Mouse (Mus musculus) heart, embryonic 15.5 days (tissue): ENCODE measurements around the gene Swt1. TPM values are rescaled to one million over a fixed set of nuclear protein-coding genes. Genes with fewer than 3 reads are reported as not detected.

Experiments used
- ATAC-seq: fragments of 200-750 bp; cut with Nextera tagmentation; replicated peaks from 2 replicates; pipeline ENCODE4 v1.8.0; 2017; ENCODE audit warnings: low read depth, moderate TSS enrichment; ENCODE audit not compliant: insufficient number of reproducible peaks, insufficient read depth, low FRiP score
- H3K27ac ChIP-seq: fragments of 300-500 bp; sonication (generic); 2 replicates; pipeline ENCODE4 v1.5.1; 2015; ENCODE audit warnings: mild to moderate bottlenecking, inconsistent platforms
- H3K27me3 ChIP-seq: fragments of 300-500 bp; sonication (generic); 2 replicates; pipeline ENCODE4 v1.6.1; 2015; ENCODE audit warnings: inconsistent platforms
- H3K36me3 ChIP-seq: fragments of 300-500 bp; sonication (generic); 2 replicates; pipeline ENCODE4 v1.6.1; 2015; ENCODE audit warnings: mild to moderate bottlenecking, inconsistent platforms
- H3K4me1 ChIP-seq: fragments of 300-500 bp; sonication (generic); replicated peaks from 2 replicates; pipeline ENCODE4 v1.6.1; 2015; ENCODE audit warnings: inconsistent platforms
- H3K4me2 ChIP-seq: fragments of 300-500 bp; sonication (generic); 2 replicates; pipeline ENCODE4 v1.6.1; 2015; ENCODE audit warnings: inconsistent platforms, mild to moderate bottlenecking, moderate library complexity
- H3K4me3 ChIP-seq: fragments of 300-500 bp; sonication (generic); 2 replicates; pipeline ENCODE4 v1.5.1; 2015; ENCODE audit warnings: mild to moderate bottlenecking, inconsistent platforms
- H3K9ac ChIP-seq: fragments of 300-500 bp; sonication (generic); 2 replicates; pipeline ENCODE4 v1.6.1; 2015; ENCODE audit warnings: mild to moderate bottlenecking, inconsistent platforms
- H3K9me3 ChIP-seq: fragments of 300-500 bp; sonication (generic); replicated peaks from 2 replicates; pipeline ENCODE4 v1.6.1; 2016; ENCODE audit warnings: inconsistent platforms
- WGBS: fragments of 180-500 bp; shearing (Covaris S2); methylation state at CpG from one replicate; pipeline ENCODE4 v1.1.7; 2015; ENCODE audit warnings: mixed read lengths; 5-methylcytosine and 5-hydroxymethylcytosine counted together
- polyA plus RNA-seq: library from polyadenylated mRNA; unstranded; fragments of >200 nt; fragmentation: Nextera tagmentation; extraction: Ambion mirVana; gene quantifications from 2 replicates; pipeline ENCODE4 v1.2.1, GENCODE M21; 2015

The Swt1 gene
- polyA plus RNA-seq, 1 experiment from 2014 or later = 16.9 TPM

GRCm38 (mm10) chr1:151429316-151429715, 1.1 kb upstream of the Swt1 start:
- no peaks in the 10 kb centered on the region for H3K27me3 ChIP-seq
- peak overlapping the region; percentile 82 for H3K9ac ChIP-seq
- peak overlapping the region; percentile 62 for H3K4me2 ChIP-seq
- H3K4me1 ChIP-seq = peaks cover 16% of the 10 kb centered on the region
- no peak for ATAC-seq
- peaks cover 6% of the 10 kb centered on the region for H3K36me3 ChIP-seq
- H3K27ac ChIP-seq = peak overlapping the region; percentile 94
- no peaks in the 10 kb centered on the region for H3K9me3 ChIP-seq
- peak overlapping the region; percentile 65 for H3K4me3 ChIP-seq
- WGBS = 27% methylated on average over 9 of the region's 9 CpGs

GRCm38 (mm10) chr1:151427888-151428262, 380 bp downstream of the Swt1 start:
- Histone ChIP-seq H3K9ac (peak overlapping the region; percentile 76), H3K9me3 (no peaks in the 10 kb centered on the region), H3K36me3 (0 out of 2 replicates have a peak, but pooled peaks cover 2% of the 10 kb centered on the region), H3K27me3 (no peaks in the 10 kb centered on the region), H3K27ac (peak overlapping the region; percentile 82), H3K4me2 (peak overlapping the region; percentile 61), H3K4me3 (peak overlapping the region; percentile 65), H3K4me1 (peaks cover 16% of the 10 kb centered on the region)
- peak; percentile 47 for ATAC-seq
- 0% methylated on average over 26 of the region's 26 CpGs for WGBS

- Histone ChIP-seq H3K36me3 (0 out of 2 replicates have a peak, but pooled peaks cover 2% of the 10 kb centered on the region), H3K4me1 (peaks cover 16% of the 10 kb centered on the region), H3K4me2 (peak overlapping the region; percentile 61), H3K9me3 (no peaks in the 10 kb centered on the region), H3K27ac (0 out of 2 replicates have a peak overlapping the region, but pooled peaks have one; percentile 13), H3K4me3 (peak overlapping the region; percentile 65), H3K9ac (peak overlapping the region; percentile 76), H3K27me3 (no peaks in the 10 kb centered on the region)
- no peak for ATAC-seq
- 8% methylated on average over 7 of the region's 7 CpGs for WGBS
Observed at GRCm38 (mm10) chr1:151426947-151427600, 1.2 kb downstream of the Swt1 start.

GRCm38 (mm10) chr1:151422178-151422577, 6.1 kb downstream of the Swt1 start:
- WGBS = 58% methylated on average over 3 of the region's 3 CpGs
- H3K4me3 ChIP-seq = no peak overlapping the region
- ATAC-seq = no peak

DNA sequence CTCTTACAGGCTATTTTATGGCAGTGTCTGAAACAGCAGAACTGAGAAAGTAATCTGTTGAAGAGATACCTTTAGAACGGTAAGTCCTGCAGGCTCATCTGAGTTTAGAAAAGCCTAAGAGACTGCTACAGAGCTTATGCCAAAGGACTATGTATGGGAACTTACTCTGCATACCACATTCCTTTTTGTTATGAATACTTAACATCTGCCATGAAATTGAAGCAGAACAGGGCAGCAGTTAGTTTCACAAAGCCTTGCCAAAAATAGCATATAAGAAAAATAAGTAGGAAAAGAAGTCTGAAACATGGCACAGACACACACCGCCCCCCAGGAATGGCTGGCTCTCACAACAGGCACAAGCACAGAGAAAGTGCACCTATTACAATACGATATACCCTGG, 18.4 kb downstream of the Swt1 start:
- H3K27me3 ChIP-seq = no peaks in the 10 kb centered on the region
- 77% methylated on average over 3 of the region's 3 CpGs for WGBS
- no peaks in the 10 kb centered on the region for H3K9me3 ChIP-seq
- no peak overlapping the region for H3K9ac ChIP-seq
- H3K4me1 ChIP-seq = no peaks in the 10 kb centered on the region
- H3K4me3 ChIP-seq = no peak overlapping the region
- no peak overlapping the region for H3K4me2 ChIP-seq
- no peak overlapping the region for H3K27ac ChIP-seq
- peaks cover 24% of the 10 kb centered on the region for H3K36me3 ChIP-seq
- ATAC-seq = no peak

More at GRCm38 (mm10) chr1:151422178-151422577, 6.1 kb downstream of the Swt1 start:
- no peak overlapping the region for H3K4me2 ChIP-seq
- H3K36me3 ChIP-seq = peaks cover 27% of the 10 kb centered on the region
- H3K27ac ChIP-seq = no peak overlapping the region
- H3K9me3 ChIP-seq = no peaks in the 10 kb centered on the region
- H3K27me3 ChIP-seq = no peaks in the 10 kb centered on the region
- peaks cover 4% of the 10 kb centered on the region; the same call in 1 of the 2 replicates for H3K4me1 ChIP-seq
- H3K9ac ChIP-seq = no peak overlapping the region

DNA sequence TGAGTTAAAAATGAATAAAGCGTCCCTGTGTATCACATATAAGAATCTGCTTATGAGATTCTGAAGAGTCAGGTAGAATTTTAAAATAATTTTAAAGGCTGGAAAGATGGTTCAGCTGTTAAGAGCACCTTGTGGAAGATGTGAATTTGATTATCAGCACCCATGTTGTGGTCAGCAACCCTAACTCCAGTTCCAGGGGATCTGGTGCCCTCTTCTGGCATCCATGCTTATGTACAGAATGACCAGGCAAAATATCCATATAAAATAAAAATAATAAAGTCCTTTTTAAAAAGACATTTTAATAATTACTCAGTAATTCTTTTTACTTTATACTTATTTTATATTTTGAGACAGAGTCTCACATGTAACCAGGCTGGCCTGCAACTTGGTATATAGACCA, 38.2 kb downstream of the Swt1 start:
- H3K9ac ChIP-seq = no peak overlapping the region
- H3K9me3 ChIP-seq = no peaks in the 10 kb centered on the region
- no peak overlapping the region for H3K4me3 ChIP-seq
- H3K27me3 ChIP-seq = no peaks in the 10 kb centered on the region
- H3K4me2 ChIP-seq = no peak overlapping the region
- H3K4me1 ChIP-seq = no peaks in the 10 kb centered on the region
- no peak overlapping the region for H3K27ac ChIP-seq
- peaks cover 18% of the 10 kb centered on the region; the same call in 1 of the 2 replicates for H3K36me3 ChIP-seq
- no peak for ATAC-seq
- 100% methylated on average over 1 of the region's 1 CpGs for WGBS

DNA sequence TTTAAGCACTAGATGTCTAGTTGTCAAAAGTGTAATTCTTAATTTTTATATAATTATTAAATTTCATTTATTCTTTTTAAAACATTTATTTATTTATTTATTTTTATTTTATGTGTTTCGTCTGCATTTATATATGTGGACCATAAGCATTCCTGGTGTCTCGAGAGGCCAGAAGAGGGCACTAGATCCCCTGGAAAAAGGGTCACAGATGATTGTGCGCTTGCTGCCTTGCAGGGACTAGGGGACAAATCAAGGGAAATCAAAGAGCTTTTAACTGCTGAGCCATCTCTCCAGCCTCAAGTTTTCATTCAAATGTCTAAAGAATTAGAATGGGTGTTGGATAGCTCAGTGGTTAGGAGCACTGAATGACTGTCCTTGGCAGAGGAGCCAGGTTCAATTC, 50.9 kb downstream of the Swt1 start:
- no peak overlapping the region for H3K4me2 ChIP-seq
- WGBS = 83% methylated on average over 3 of the region's 3 CpGs

DNA sequence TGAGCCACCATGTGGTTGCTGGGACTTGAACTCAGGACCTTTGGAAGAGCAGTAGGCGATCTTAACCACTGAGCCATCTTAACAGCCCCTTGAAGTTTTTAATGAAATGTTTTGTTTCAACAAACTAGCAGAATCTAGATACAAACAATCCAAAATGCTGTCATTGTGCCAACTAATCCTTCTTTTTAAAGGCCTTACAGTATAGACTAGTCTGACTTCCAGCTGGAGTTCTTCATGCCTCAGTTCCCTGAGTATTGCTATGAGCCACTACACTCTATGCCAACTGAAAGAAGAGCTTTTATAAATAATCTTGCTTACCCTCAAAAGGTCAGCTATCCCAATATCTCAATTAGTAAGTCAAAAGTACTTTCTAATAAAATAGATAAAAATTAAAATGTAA, 55.4 kb downstream of the Swt1 start:
- peaks cover 25% of the 10 kb centered on the region for H3K36me3 ChIP-seq

More for the DNA sequence above, 50.9 kb downstream of the Swt1 start:
- no peaks in the 10 kb centered on the region for H3K9me3 ChIP-seq
- no peak for ATAC-seq
- H3K4me1 ChIP-seq = no peaks in the 10 kb centered on the region
- no peaks in the 10 kb centered on the region for H3K27me3 ChIP-seq
- no peak overlapping the region for H3K9ac ChIP-seq
- H3K36me3 ChIP-seq = peaks cover 17% of the 10 kb centered on the region
- no peak overlapping the region for H3K27ac ChIP-seq
- no peak overlapping the region for H3K4me3 ChIP-seq

GRCm38 (mm10) chr1:151371543-151371942, 56.7 kb downstream of the Swt1 start:
- Histone ChIP-seq H3K4me3 (no peak overlapping the region), H3K27me3 (no peaks in the 10 kb centered on the region), H3K9me3 (no peaks in the 10 kb centered on the region), H3K27ac (peak overlapping the region; percentile 75), H3K4me1 (peaks cover 5% of the 10 kb centered on the region; the same call in 1 of the 2 replicates), H3K36me3 (peaks cover 22% of the 10 kb centered on the region), H3K4me2 (no peak overlapping the region), H3K9ac (no peak overlapping the region)
- ATAC-seq = peak; percentile 86
- 35% methylated on average over 5 of the region's 5 CpGs for WGBS

More for the DNA sequence above, 55.4 kb downstream of the Swt1 start:
- H3K4me3 ChIP-seq = no peak overlapping the region
- no peaks in the 10 kb centered on the region for H3K27me3 ChIP-seq
- H3K4me1 ChIP-seq = peaks cover 5% of the 10 kb centered on the region; the same call in 1 of the 2 replicates
- 86% methylated on average over 1 of the region's 1 CpGs for WGBS
- no peaks in the 10 kb centered on the region for H3K9me3 ChIP-seq
- no peak overlapping the region for H3K27ac ChIP-seq
- no peak for ATAC-seq
- no peak overlapping the region for H3K9ac ChIP-seq
- no peak overlapping the region for H3K4me2 ChIP-seq

GRCm38 (mm10) chr1:151370573-151370972, 57.7 kb downstream of the Swt1 start:
- WGBS = 76% methylated on average over 3 of the region's 3 CpGs
- H3K4me1 ChIP-seq = peaks cover 5% of the 10 kb centered on the region; the same call in 1 of the 2 replicates
- no peaks in the 10 kb centered on the region for H3K27me3 ChIP-seq
- H3K4me3 ChIP-seq = no peak overlapping the region
- H3K27ac ChIP-seq = no peak overlapping the region
- H3K9me3 ChIP-seq = no peaks in the 10 kb centered on the region
- ATAC-seq = no peak
- H3K4me2 ChIP-seq = no peak overlapping the region
- no peak overlapping the region for H3K9ac ChIP-seq
- peaks cover 29% of the 10 kb centered on the region for H3K36me3 ChIP-seq

GRCm38 (mm10) chr1:151368444-151368843, 59.8 kb downstream of the Swt1 start:
- no peak overlapping the region for H3K9ac ChIP-seq
- no peak for ATAC-seq
- H3K9me3 ChIP-seq = no peaks in the 10 kb centered on the region
- WGBS = 90% methylated on average over 3 of the region's 3 CpGs
- peaks cover 47% of the 10 kb centered on the region for H3K36me3 ChIP-seq
- H3K4me1 ChIP-seq = peaks cover 5% of the 10 kb centered on the region; the same call in 1 of the 2 replicates
- H3K27me3 ChIP-seq = no peaks in the 10 kb centered on the region
- no peak overlapping the region for H3K4me2 ChIP-seq
- H3K27ac ChIP-seq = no peak overlapping the region
- no peak overlapping the region for H3K4me3 ChIP-seq
